Mouse (Mus musculus): ENCODE results near the gene Rgl3. TPM values are rescaled to one million over a fixed set of nuclear protein-coding genes. Genes with fewer than 3 reads are reported as not detected.

The Rgl3 gene
- polyA plus RNA-seq, 1 experiment from 2014 or later: 2.5 TPM

DNA sequence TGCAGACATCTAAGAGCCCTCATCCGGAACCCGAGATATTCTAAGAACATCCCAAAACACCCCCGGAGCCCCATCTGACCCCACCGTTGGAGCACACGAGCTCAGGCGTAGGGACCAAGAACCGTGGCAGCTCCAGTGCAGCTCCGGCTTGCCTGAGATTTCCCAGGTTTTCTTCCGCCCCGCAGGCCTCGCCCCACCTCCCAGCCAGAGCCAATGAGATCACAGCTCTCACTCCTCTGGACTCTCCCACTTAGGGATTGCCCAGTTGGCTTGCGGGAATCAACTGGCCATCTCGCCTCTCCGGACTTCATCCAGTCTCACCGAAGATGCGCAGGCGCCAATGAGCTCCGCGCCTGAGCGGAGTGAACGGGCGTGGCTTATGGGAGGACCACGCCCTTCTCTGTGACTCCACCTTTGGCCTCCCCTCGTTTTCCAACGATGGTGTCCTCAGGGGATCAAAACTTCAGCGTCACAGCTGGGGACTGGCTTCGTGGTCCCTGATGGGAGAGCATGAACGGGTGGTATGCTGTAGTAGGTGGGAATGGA lies 62.0 kb downstream of the Rgl3 start, which contains the start of the genes Ccdc159 and Tmem205:
Gene Ccdc159 (plus strand): TSS at position 264 of the 546 bp plus-strand sequence.
Gene Tmem205 (minus strand): TSS at position 349 of the 546 bp plus-strand sequence.
- peak within 1 kb of the TSS; percentile 50 for H3K9ac ChIP-seq (ENCODE audit: low read depth, low read length)
- TF ChIP-seq CTCF (IDR thresholded peaks at IDR 0.05; ENCODE audit: low read depth): no peak
- WGBS: under 1% methylated on average over 28 of the region's 28 CpGs

DNA sequence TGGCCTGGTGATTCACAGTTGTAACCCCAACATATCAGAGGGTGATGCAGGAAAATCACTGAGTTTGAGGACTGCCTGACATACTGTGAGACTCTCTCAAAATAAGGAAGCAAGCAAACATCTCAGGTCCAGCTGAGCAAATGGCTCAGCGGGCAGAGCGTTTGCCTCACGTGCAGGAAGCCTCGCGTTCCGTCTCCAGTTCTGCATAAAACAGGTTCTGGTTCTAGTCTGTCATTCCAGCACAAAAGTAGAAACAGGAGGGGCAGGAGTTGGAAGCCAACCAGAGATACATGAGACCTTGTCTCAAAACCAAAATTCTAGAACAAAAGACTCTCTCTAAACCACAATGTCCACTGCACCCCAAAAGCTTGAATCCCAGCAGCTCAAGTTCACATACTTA lies 62.5 kb downstream of the Rgl3 start:
- Histone ChIP-seq H3K9me3 (ENCODE audit: control insufficient read depth) (no peaks in the 10 kb centered on the region), H3K4me2 (replicated peaks; ENCODE audit: low read depth) (peak overlapping the region; percentile 70), H3K27ac (ENCODE audit: low read depth, low read length) (peak overlapping the region; percentile 29; the same call in 1 of the 2 replicates), H3K27me3 (replicated peaks; ENCODE audit: control insufficient read depth, insufficient read depth, low read length) (no peaks in the 10 kb centered on the region), H3K9ac (ENCODE audit: low read depth, low read length) (peak overlapping the region; percentile 50), H3K4me1 (replicated peaks; ENCODE audit: control insufficient read depth, insufficient read depth, low read length) (peaks cover 5% of the 10 kb centered on the region; the same call in 1 of the 2 replicates), H3K4me3 (ENCODE audit: low read depth, low read length) (peak overlapping the region; percentile 54), H3K36me3 (ENCODE audit: control insufficient read depth, insufficient read depth) (no peaks in the 10 kb centered on the region; the same call in 1 of the 2 replicates)
- 2% methylated on average over 6 of the region's 6 CpGs for WGBS
- TF ChIP-seq CTCF (IDR thresholded peaks at IDR 0.05; ENCODE audit: low read depth): no peak
- ATAC-seq: no peak

More for the DNA sequence above, 62.0 kb downstream of the Rgl3 start, which contains the start of the genes Ccdc159 and Tmem205:
- peak within 1 kb of the TSS; percentile 54 for H3K4me3 ChIP-seq (ENCODE audit: low read depth, low read length)
- H3K27ac ChIP-seq (ENCODE audit: low read depth, low read length): peak within 1 kb of the TSS; percentile 29; the same call in 1 of the 2 replicates
- no peaks in the 10 kb centered on the region for H3K27me3 ChIP-seq (replicated peaks; ENCODE audit: control insufficient read depth, insufficient read depth, low read length)
- H3K4me2 ChIP-seq (replicated peaks; ENCODE audit: low read depth): peak within 1 kb of the TSS; percentile 70
- H3K4me1 ChIP-seq (replicated peaks; ENCODE audit: control insufficient read depth, insufficient read depth, low read length): peaks cover 5% of the 10 kb centered on the region; the same call in 1 of the 2 replicates
- H3K9me3 ChIP-seq (ENCODE audit: control insufficient read depth): no peaks in the 10 kb centered on the region
- ATAC-seq: peak; percentile 98
- no peaks in the 10 kb centered on the region; the same call in 1 of the 2 replicates for H3K36me3 ChIP-seq (ENCODE audit: control insufficient read depth, insufficient read depth)

DNA sequence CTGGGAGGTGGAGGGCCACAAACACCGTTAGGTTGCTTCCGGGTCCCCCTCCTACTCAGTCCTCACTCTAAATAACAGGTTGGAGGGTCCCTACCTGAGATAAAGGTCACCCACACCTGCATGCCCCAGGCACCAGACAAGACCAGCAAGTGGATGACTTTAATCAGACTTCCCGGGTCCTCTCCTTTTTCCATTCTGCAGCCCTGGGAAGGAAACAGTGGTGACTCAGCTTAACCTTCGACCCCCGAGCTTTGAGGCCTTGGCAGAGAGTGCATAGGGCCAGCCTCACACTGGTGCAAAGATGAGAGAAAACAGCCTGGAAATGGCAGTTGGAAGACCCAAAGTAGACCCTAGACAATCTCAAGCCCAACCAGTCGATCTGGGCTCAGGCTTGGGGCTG lies 63.1 kb downstream of the Rgl3 start:
- Histone ChIP-seq H3K9me3 (ENCODE audit: control insufficient read depth) (no peaks in the 10 kb centered on the region), H3K36me3 (ENCODE audit: control insufficient read depth, insufficient read depth) (no peaks in the 10 kb centered on the region; the same call in 1 of the 2 replicates), H3K4me2 (replicated peaks; ENCODE audit: low read depth) (peak overlapping the region; percentile 70), H3K4me1 (replicated peaks; ENCODE audit: control insufficient read depth, insufficient read depth, low read length) (peaks cover 5% of the 10 kb centered on the region; the same call in 1 of the 2 replicates), H3K4me3 (ENCODE audit: low read depth, low read length) (peak overlapping the region; percentile 54; the same call in 1 of the 2 replicates), H3K27me3 (replicated peaks; ENCODE audit: control insufficient read depth, insufficient read depth, low read length) (no peaks in the 10 kb centered on the region), H3K27ac (ENCODE audit: low read depth, low read length) (no peak overlapping the region; the same call in 1 of the 2 replicates), H3K9ac (ENCODE audit: low read depth, low read length) (no peak overlapping the region)
- no peak for ATAC-seq
- WGBS: 50% methylated on average over 6 of the region's 6 CpGs
- no peak for TF ChIP-seq CTCF (IDR thresholded peaks at IDR 0.05; ENCODE audit: low read depth)

DNA sequence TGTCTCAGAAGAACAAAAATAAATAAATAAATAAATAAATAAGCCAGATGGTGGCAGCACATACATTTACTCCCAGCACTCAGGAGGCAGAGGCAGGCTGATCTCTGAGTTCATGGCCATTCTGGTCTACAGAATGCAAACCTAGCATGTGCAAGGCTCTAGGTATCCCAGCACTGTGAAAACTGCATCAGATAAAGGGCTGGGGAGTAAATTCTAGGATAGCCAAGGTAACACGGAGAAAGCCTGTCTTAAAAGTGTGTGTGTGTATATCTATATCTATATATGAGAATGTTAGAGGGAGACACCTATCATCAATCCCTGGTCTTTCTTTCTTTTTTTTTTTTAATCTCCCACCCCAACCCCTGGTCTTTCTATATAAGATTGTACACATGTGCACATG lies 63.7 kb downstream of the Rgl3 start:
- Histone ChIP-seq H3K27ac (ENCODE audit: low read depth, low read length) (no peak overlapping the region), H3K9me3 (ENCODE audit: control insufficient read depth) (no peaks in the 10 kb centered on the region), H3K4me2 (replicated peaks; ENCODE audit: low read depth) (no peak overlapping the region), H3K27me3 (replicated peaks; ENCODE audit: control insufficient read depth, insufficient read depth, low read length) (no peaks in the 10 kb centered on the region), H3K9ac (ENCODE audit: low read depth, low read length) (no peak overlapping the region), H3K4me1 (replicated peaks; ENCODE audit: control insufficient read depth, insufficient read depth, low read length) (peaks cover 5% of the 10 kb centered on the region; the same call in 1 of the 2 replicates), H3K36me3 (ENCODE audit: control insufficient read depth, insufficient read depth) (no peaks in the 10 kb centered on the region; the same call in 1 of the 2 replicates), H3K4me3 (ENCODE audit: low read depth, low read length) (no peak overlapping the region)
- 97% methylated on average over 1 of the region's 1 CpGs for WGBS
- no peak for TF ChIP-seq CTCF (IDR thresholded peaks at IDR 0.05; ENCODE audit: low read depth)
- ATAC-seq: no peak

DNA sequence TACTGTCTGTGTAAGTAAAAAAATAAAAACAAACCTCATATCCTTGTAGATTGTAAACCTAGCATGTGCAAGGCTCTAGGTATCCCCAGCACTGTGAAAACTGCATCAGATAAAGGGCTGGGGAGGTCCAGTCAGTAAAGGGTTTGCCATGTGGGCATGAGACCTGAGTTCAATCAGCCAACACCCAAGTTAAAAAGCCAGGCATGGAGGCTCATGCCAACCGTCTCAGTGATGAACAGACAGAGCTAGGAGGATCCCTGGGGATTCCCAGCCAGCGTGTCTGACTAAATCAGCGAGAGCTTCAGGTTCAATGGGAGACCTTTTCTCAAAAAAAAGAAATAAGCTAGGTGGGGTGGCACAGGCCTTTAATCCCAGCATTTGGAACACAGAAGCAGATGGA lies 64.2 kb downstream of the Rgl3 start:
- H3K9ac ChIP-seq (ENCODE audit: low read depth, low read length): no peak overlapping the region
- H3K27ac ChIP-seq (ENCODE audit: low read depth, low read length): no peak overlapping the region
- H3K4me2 ChIP-seq (replicated peaks; ENCODE audit: low read depth): no peak overlapping the region
- H3K36me3 ChIP-seq (ENCODE audit: control insufficient read depth, insufficient read depth): no peaks in the 10 kb centered on the region; the same call in 1 of the 2 replicates
- 94% methylated on average over 3 of the region's 3 CpGs for WGBS
- ATAC-seq: no peak
- H3K4me3 ChIP-seq (ENCODE audit: low read depth, low read length): no peak overlapping the region
- TF ChIP-seq CTCF (IDR thresholded peaks at IDR 0.05; ENCODE audit: low read depth): no peak
- H3K9me3 ChIP-seq (ENCODE audit: control insufficient read depth): no peaks in the 10 kb centered on the region
- no peaks in the 10 kb centered on the region for H3K27me3 ChIP-seq (replicated peaks; ENCODE audit: control insufficient read depth, insufficient read depth, low read length)
- H3K4me1 ChIP-seq (replicated peaks; ENCODE audit: control insufficient read depth, insufficient read depth, low read length): peaks cover 5% of the 10 kb centered on the region; the same call in 1 of the 2 replicates

DNA sequence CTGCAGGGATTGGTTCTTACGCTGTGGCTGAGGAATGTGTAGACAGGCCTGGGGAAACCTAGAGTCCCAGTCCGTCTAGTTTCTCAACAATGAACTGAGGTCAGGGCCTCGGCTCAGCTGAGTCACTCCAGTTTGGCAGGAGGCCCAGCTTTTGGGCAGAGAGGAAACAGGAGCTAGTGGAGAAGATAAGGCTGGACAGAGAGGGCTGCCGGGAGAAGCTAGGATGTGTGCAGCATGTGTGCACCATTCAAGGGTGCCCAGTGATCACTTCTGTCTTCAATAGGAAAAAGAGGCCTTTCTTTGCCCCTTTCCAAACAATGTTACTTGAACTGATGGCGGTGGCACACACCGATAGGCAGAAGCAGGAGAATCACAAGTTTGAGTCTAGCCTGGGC lies 65.2 kb downstream of the Rgl3 start:
- Histone ChIP-seq H3K9me3 (ENCODE audit: control insufficient read depth) (no peaks in the 10 kb centered on the region), H3K9ac (ENCODE audit: low read depth, low read length) (no peak overlapping the region), H3K4me3 (ENCODE audit: low read depth, low read length) (no peak overlapping the region), H3K36me3 (ENCODE audit: control insufficient read depth, insufficient read depth) (no peaks in the 10 kb centered on the region; the same call in 1 of the 2 replicates), H3K27me3 (replicated peaks; ENCODE audit: control insufficient read depth, insufficient read depth, low read length) (no peaks in the 10 kb centered on the region), H3K4me1 (replicated peaks; ENCODE audit: control insufficient read depth, insufficient read depth, low read length) (peaks cover 5% of the 10 kb centered on the region; the same call in 1 of the 2 replicates), H3K27ac (ENCODE audit: low read depth, low read length) (no peak overlapping the region), H3K4me2 (replicated peaks; ENCODE audit: low read depth) (no peak overlapping the region)
- 33% methylated on average over 6 of the region's 6 CpGs for WGBS
- ATAC-seq: no peak
- no peak for TF ChIP-seq CTCF (IDR thresholded peaks at IDR 0.05; ENCODE audit: low read depth)

Data from intestine, postnatal 0 days (tissue).